Mouse (Mus musculus) embryonic fibroblast, embryonic 13.5 days (primary cell): ENCODE results near the gene Fam229a.

ENCODE experiments used
- CTCF ChIP-seq: IDR thresholded peaks from 2 replicates; pipeline ENCODE4 v1.5.1; 2011; ENCODE audit warnings: mild to moderate bottlenecking, control low read depth, low read length, moderate library complexity, borderline replicate concordance; ENCODE audit not compliant: insufficient read depth
- POLR2A ChIP-seq: IDR thresholded peaks from 2 replicates; pipeline ENCODE4 v1.6.1; 2011; ENCODE audit warnings: low read depth, mild to moderate bottlenecking, control low read depth, low read length, moderate library complexity

- TF ChIP-seq CTCF (no peak), POLR2A (no peak)
These were observed 22.9 kb downstream of the Fam229a start for GRCm38 (mm10) chr4:129513891-129514290.
